7 mouse cellular contexts compared by ENCODE assay signal in the genomic region with DNA sequence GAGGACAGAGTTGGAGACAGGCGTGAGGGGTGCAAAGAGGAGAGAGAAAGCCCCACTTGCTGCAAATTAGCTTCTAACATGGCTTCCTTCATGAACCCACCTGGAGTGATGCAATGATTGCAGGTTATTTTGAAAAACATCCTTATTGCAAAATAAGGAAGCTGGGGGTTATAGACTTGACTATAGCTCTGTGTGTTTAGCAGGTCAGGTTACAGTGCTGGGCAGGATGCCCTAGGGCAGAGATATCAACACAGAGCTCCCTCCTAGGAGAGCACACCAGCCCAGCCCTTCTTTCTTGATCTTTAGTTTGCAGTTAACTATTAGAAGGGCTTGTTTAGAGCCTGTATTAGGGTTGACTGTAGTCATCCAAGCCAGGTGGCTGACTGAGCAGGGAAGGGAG. TPM values are rescaled to one million over a fixed set of nuclear protein-coding genes. Genes with fewer than 3 reads are reported as not detected.
DNase-seq lines count a peak whose midpoint lies in the region; ATAC-seq and TF ChIP-seq lines count a peak whose summit lies in the region.
"Not testable (repeated sequence)": the region's sequence is repeated elsewhere in the genome, so short reads cannot be mapped to it uniquely, and the experiment has no call there.

No protein-coding gene starts in this region.

- WGBS in limb, embryonic 14.5 days = no CpG with 5 or more reads among the region's 1 CpGs
- no CpG with 5 or more reads among the region's 1 CpGs for WGBS in stomach, embryonic 15.5 days

- TF ChIP-seq CTCF in C2C12 (IDR thresholded peaks at IDR 0.05; ENCODE audit: control insufficient read depth, insufficient read depth, insufficient read length) = not testable (repeated sequence)

- not testable (repeated sequence) for H3K4me3 ChIP-seq in C2C12 (ENCODE audit: insufficient read depth, poor library complexity, severe bottlenecking); limb, embryonic 14.5 days (replicated peaks; ENCODE audit: low read length); stomach, embryonic 15.5 days (replicated peaks)

- not testable (repeated sequence) for H3K4me2 ChIP-seq in limb, embryonic 14.5 days (replicated peaks; ENCODE audit: low read depth, low read length, severe bottlenecking); stomach, embryonic 15.5 days

- H3K9ac ChIP-seq in limb, embryonic 14.5 days (ENCODE audit: low read depth, low read length, severe bottlenecking); stomach, embryonic 15.5 days: not testable (repeated sequence)

- not testable (repeated sequence) for H3K79me3 ChIP-seq in C2C12 (ENCODE audit: low read depth)

- not testable (repeated sequence) for H3K9me3 ChIP-seq in limb, embryonic 14.5 days (ENCODE audit: control insufficient read depth, low read length); stomach, embryonic 15.5 days

- ATAC-seq in limb, embryonic 14.5 days (ENCODE audit: low FRiP score, low read depth) = not testable (repeated sequence)
- ATAC-seq in megakaryocyte, adult 5-6 weeks (ENCODE audit: poor library complexity, severe bottlenecking) = peak; percentile 87
- ATAC-seq in stomach, embryonic 15.5 days (ENCODE audit: insufficient read depth, low FRiP score, low read depth) = peak; percentile 22; the same call in 1 of the 2 replicates

- H3K4me1 ChIP-seq in limb, embryonic 14.5 days (ENCODE audit: control insufficient read depth, insufficient read depth, low read length); stomach, embryonic 15.5 days: not testable (repeated sequence)

- not testable (repeated sequence) for H3ac ChIP-seq in C2C12 (ENCODE audit: control insufficient read depth, insufficient read length, low read depth)

- TF ChIP-seq POLR2A in limb, embryonic 14.5 days (IDR thresholded peaks at IDR 0.05; ENCODE audit: borderline replicate concordance, extremely low read depth, insufficient read depth, insufficient read length) = not testable (repeated sequence)

- H3K79me2 ChIP-seq in C2C12 (ENCODE audit: control insufficient read depth, insufficient read depth) = not testable (repeated sequence)

- DNase-seq in NIH3T3 (ENCODE audit: low read depth) = peak; percentile 50
- peak; percentile 0 for DNase-seq in embryo, embryonic 10.5 days (ENCODE audit: low spot score)
- peak; percentile 12 for DNase-seq in heart, adult 11 months
- peak; percentile 3 for DNase-seq in limb, embryonic 14.5 days (ENCODE audit: low spot score)

- not testable (repeated sequence) for H3K27ac ChIP-seq in limb, embryonic 14.5 days (replicated peaks; ENCODE audit: low read depth, low read length); stomach, embryonic 15.5 days

- not testable (repeated sequence) for H3K36me3 ChIP-seq in C2C12 (ENCODE audit: control insufficient read depth, insufficient read depth); limb, embryonic 14.5 days (ENCODE audit: control insufficient read depth, insufficient read depth, low read length); stomach, embryonic 15.5 days

- not testable (repeated sequence) for H3K27me3 ChIP-seq in C2C12 (ENCODE audit: control insufficient read depth, insufficient read depth, insufficient read length); limb, embryonic 14.5 days (ENCODE audit: control insufficient read depth, insufficient read depth, low read length); stomach, embryonic 15.5 days (replicated peaks)

TF ChIP-seq in C2C12, 6 proteins besides CTCF, POLR2A, EP300 and RAD21:
- peak; percentile 31 for TF ChIP-seq CEBPB (IDR thresholded peaks at IDR 0.05; ENCODE audit: low read depth)

RNA-seq across cellular contexts. Expression of a gene that starts 29.3 kb away (rescaled TPM):
- 12.6 TPM for polyA plus RNA-seq in C2C12 (2012; fragmentation: generic; extraction: Trizol)
- 45.9 and 50.2 TPM in 2 replicates for polyA plus RNA-seq in limb, embryonic 14.5 days (2012; rRNA removed)
- polyA plus RNA-seq in limb, embryonic 14.5 days (2014; fragmentation: Nextera tagmentation; extraction: Ambion mirVana) = 29.3 and 36.5 TPM in 2 replicates
- total RNA-seq in megakaryocyte, adult 5-6 weeks (2015) = 4.7 and 11.7 TPM in 2 replicates
- total RNA-seq in megakaryocyte, adult 5-6 weeks (2017) = 5.7 and 10.4 TPM in 2 replicates
- polyA plus RNA-seq in stomach, embryonic 15.5 days (2015; fragmentation: Nextera tagmentation; extraction: Ambion mirVana) = 42.7 and 44.3 TPM in 2 replicates

Comparison
In these comparisons a context has a peak if more than half of its experiments do, and no peak if none do; other contexts are left out.
1. DNase-seq: peak in every context shown above with its lines; median percentile 50 in NIH3T3; 12 in heart, adult 11 months; 3 in limb, embryonic 14.5 days; 0 in embryo, embryonic 10.5 days.